Mouse (Mus musculus): ENCODE measurements around the gene Ace.
"Not testable (repeated sequence)": the region's sequence is repeated elsewhere in the genome, so short reads cannot be mapped to it uniquely, and the experiment has no call there.

The Ace gene

GRCm38 (mm10) chr11:105989446-105989845 is 21.7 kb downstream of the Ace start:
- no peak for DNase-seq (ENCODE audit: low spot score in 2 of 2)

- no peak for DNase-seq (ENCODE audit: low spot score in 2 of 2)
These were observed 22.5 kb downstream of the Ace start for GRCm38 (mm10) chr11:105990231-105990630.

- DNase-seq (ENCODE audit: low spot score in 2 of 2), result no peak
These were observed 26.6 kb downstream of the Ace start, which contains the start of gene Ace3 for GRCm38 (mm10) chr11:105994375-105994774. TSS of gene Ace3 (plus strand) at chr11:105994675.

- DNase-seq (ENCODE audit: low spot score in 2 of 2), result no peak
These were observed 32.3 kb downstream of the Ace start for GRCm38 (mm10) chr11:106000062-106000461.

- DNase-seq (ENCODE audit: low spot score in 2 of 2), result no peak
These were observed 34.0 kb downstream of the Ace start for GRCm38 (mm10) chr11:106001718-106002117.

- DNase-seq (ENCODE audit: low spot score in 2 of 2), result no peak
These were observed 36.8 kb downstream of the Ace start for GRCm38 (mm10) chr11:106004576-106004975.

- no peak for DNase-seq (ENCODE audit: low spot score in 2 of 2)
These were observed 38.2 kb downstream of the Ace start for GRCm38 (mm10) chr11:106005970-106006369.

- peak; percentile 55 to 63 for DNase-seq (ENCODE audit: low spot score in 2 of 2)
These were observed 40.1 kb downstream of the Ace start, which contains the start of gene Kcnh6 for GRCm38 (mm10) chr11:106007821-106008220. TSS of gene Kcnh6 (plus strand) at chr11:106008124.

GRCm38 (mm10) chr11:106012711-106013110 is 45.0 kb downstream of the Ace start:
- DNase-seq (ENCODE audit: low spot score in 2 of 2), result no peak

- peak in 1 of 2 experiments; percentile 24 for DNase-seq (ENCODE audit: low spot score in 2 of 2)
These were observed 45.9 kb downstream of the Ace start for GRCm38 (mm10) chr11:106013556-106014225.

GRCm38 (mm10) chr11:106016440-106016839 is 48.7 kb downstream of the Ace start:
- DNase-seq (ENCODE audit: low spot score in 2 of 2), result no peak

- no peak for DNase-seq (ENCODE audit: low spot score in 2 of 2)
These were observed 52.5 kb downstream of the Ace start for GRCm38 (mm10) chr11:106020051-106020763.

- DNase-seq (ENCODE audit: low spot score in 2 of 2), result no peak
These were observed 58.0 kb downstream of the Ace start for GRCm38 (mm10) chr11:106025774-106026173.

- peak in 1 of 2 experiments; percentile 55 for DNase-seq (ENCODE audit: low spot score in 2 of 2)
These were observed 58.9 kb downstream of the Ace start for GRCm38 (mm10) chr11:106026465-106027151.

- DNase-seq (ENCODE audit: low spot score in 2 of 2), result no peak
These were observed 59.9 kb downstream of the Ace start for GRCm38 (mm10) chr11:106027607-106028006.

- not testable (repeated sequence) for DNase-seq (ENCODE audit: low spot score in 2 of 2)
These were observed 64.3 kb downstream of the Ace start for GRCm38 (mm10) chr11:106032074-106032473.

- DNase-seq (ENCODE audit: low spot score in 2 of 2), result no peak
These were observed 65.8 kb downstream of the Ace start for GRCm38 (mm10) chr11:106033491-106033919.

- no peak for DNase-seq (ENCODE audit: low spot score in 2 of 2)
These were observed 67.2 kb downstream of the Ace start for GRCm38 (mm10) chr11:106034986-106035385.

GRCm38 (mm10) chr11:106036548-106037417 is 69.0 kb downstream of the Ace start, which contains the start of gene Dcaf7:
TSS of gene Dcaf7 (plus strand) at chr11:106036872.
- peak; percentile 97 for DNase-seq (ENCODE audit: low spot score in 2 of 2)

GRCm38 (mm10) chr11:106037418-106037751 is 69.6 kb downstream of the Ace start:
- no peak for DNase-seq (ENCODE audit: low spot score in 2 of 2)
